Mouse (Mus musculus) forebrain, embryonic 15.5 days (tissue): ENCODE data around the gene Chpf. TPM values are rescaled to one million over a fixed set of nuclear protein-coding genes. Genes with fewer than 3 reads are reported as not detected.

ENCODE experiments used
- ATAC-seq: fragments of 200-750 bp; cut with Nextera tagmentation; replicated peaks from 2 replicates; pipeline ENCODE4 v1.8.0; 2017; ENCODE audit warnings: mild to moderate bottlenecking, moderate TSS enrichment, moderate library complexity
- H3K27ac ChIP-seq: fragments of 300-500 bp; sonication (generic); replicated peaks from 2 replicates; pipeline ENCODE4 v1.5.1; 2015; ENCODE audit warnings: mild to moderate bottlenecking, inconsistent platforms
- H3K27me3 ChIP-seq: fragments of 300-500 bp; sonication (generic); 2 replicates; pipeline ENCODE4 v1.6.1; 2015; ENCODE audit warnings: inconsistent platforms
- H3K36me3 ChIP-seq: fragments of 300-500 bp; sonication (generic); 2 replicates; pipeline ENCODE4 v1.6.1; 2015; ENCODE audit warnings: mild to moderate bottlenecking, inconsistent platforms
- H3K4me1 ChIP-seq: fragments of 300-500 bp; sonication (generic); 2 replicates; pipeline ENCODE4 v1.6.1; 2015; ENCODE audit warnings: inconsistent platforms
- H3K4me2 ChIP-seq: fragments of 300-500 bp; sonication (generic); replicated peaks from 2 replicates; pipeline ENCODE4 v1.6.1; 2015; ENCODE audit warnings: mild to moderate bottlenecking, inconsistent platforms
- H3K4me3 ChIP-seq: fragments of 300-500 bp; sonication (generic); 2 replicates; pipeline ENCODE4 v1.5.1; 2015; ENCODE audit warnings: mild to moderate bottlenecking, inconsistent platforms
- H3K9ac ChIP-seq: fragments of 300-500 bp; sonication (generic); replicated peaks from 2 replicates; pipeline ENCODE4 v1.6.1; 2015; ENCODE audit warnings: mild to moderate bottlenecking, inconsistent platforms
- H3K9me3 ChIP-seq: fragments of 300-500 bp; sonication (generic); 2 replicates; pipeline ENCODE4 v1.6.1; 2016; ENCODE audit warnings: inconsistent platforms
- WGBS: fragments of 180-500 bp; shearing (Covaris S2); methylation state at CpG from one replicate; pipeline ENCODE4 v1.1.7; 2015; ENCODE audit warnings: mixed read lengths; 5-methylcytosine and 5-hydroxymethylcytosine counted together
- polyA plus RNA-seq: library from polyadenylated mRNA; unstranded; fragments of >200 nt; fragmentation: Nextera tagmentation; extraction: Ambion mirVana; gene quantifications from 2 replicates; pipeline ENCODE4 v1.2.1, GENCODE M21; 2015

The Chpf gene
- polyA plus RNA-seq, 1 experiment from 2014 or later = 29.2 TPM

- no peak overlapping the region for H3K9ac ChIP-seq
- H3K27me3 ChIP-seq = peaks cover 10% of the 10 kb centered on the region; the same call in 1 of the 2 replicates
- no peak overlapping the region for H3K4me3 ChIP-seq
- H3K9me3 ChIP-seq = no peaks in the 10 kb centered on the region
- no peaks in the 10 kb centered on the region; the same call in 1 of the 2 replicates for H3K36me3 ChIP-seq
- ATAC-seq = no peak
- H3K4me1 ChIP-seq = peaks cover 10% of the 10 kb centered on the region
- 35% methylated on average over 24 of the region's 24 CpGs for WGBS
- no peak overlapping the region for H3K27ac ChIP-seq
- H3K4me2 ChIP-seq = no peak overlapping the region
Measured at GRCm38 (mm10) chr1:75492579-75493170, 13.6 kb upstream of the Chpf start.

- no peak overlapping the region for H3K27ac ChIP-seq
- peaks cover 2% of the 10 kb centered on the region; the same call in 1 of the 2 replicates for H3K36me3 ChIP-seq
- no peak for ATAC-seq
- H3K4me2 ChIP-seq = no peak overlapping the region
- no peak overlapping the region for H3K4me3 ChIP-seq
- H3K27me3 ChIP-seq = peaks cover 23% of the 10 kb centered on the region
- H3K9ac ChIP-seq = no peak overlapping the region
- H3K9me3 ChIP-seq = no peaks in the 10 kb centered on the region
- 88% methylated on average over 34 of the region's 34 CpGs for WGBS
- peaks cover 22% of the 10 kb centered on the region for H3K4me1 ChIP-seq
Measured at GRCm38 (mm10) chr1:75490785-75491551, 11.9 kb upstream of the Chpf start.

GRCm38 (mm10) chr1:75487405-75488161, 8.5 kb upstream of the Chpf start:
- no peaks in the 10 kb centered on the region for H3K9me3 ChIP-seq
- peak overlapping the region; percentile 39 for H3K9ac ChIP-seq
- H3K4me2 ChIP-seq = peak overlapping the region; percentile 98
- peak overlapping the region; percentile 55 for H3K4me3 ChIP-seq
- no peak overlapping the region for H3K27ac ChIP-seq
- ATAC-seq = peak; percentile 63
- peaks cover 45% of the 10 kb centered on the region for H3K27me3 ChIP-seq
- H3K36me3 ChIP-seq = peaks cover 24% of the 10 kb centered on the region
- under 1% methylated on average over 62 of the region's 62 CpGs for WGBS
- H3K4me1 ChIP-seq = peaks cover 22% of the 10 kb centered on the region

- H3K4me1 ChIP-seq = peaks cover 28% of the 10 kb centered on the region
- no peaks in the 10 kb centered on the region for H3K9me3 ChIP-seq
- H3K27me3 ChIP-seq = peaks cover 45% of the 10 kb centered on the region
- H3K4me2 ChIP-seq = peak overlapping the region; percentile 98
- H3K4me3 ChIP-seq = peak overlapping the region; percentile 55
- WGBS = 2% methylated on average over 13 of the region's 13 CpGs
- ATAC-seq = peak; percentile 24
- H3K27ac ChIP-seq = no peak overlapping the region
- peak overlapping the region; percentile 39; the same call in 1 of the 2 replicates for H3K9ac ChIP-seq
- H3K36me3 ChIP-seq = peaks cover 27% of the 10 kb centered on the region
Measured at GRCm38 (mm10) chr1:75487040-75487404, 7.9 kb upstream of the Chpf start.

- Histone ChIP-seq H3K36me3 (peaks cover 27% of the 10 kb centered on the region), H3K4me2 (peak overlapping the region; percentile 98), H3K27ac (no peak overlapping the region), H3K9ac (no peak overlapping the region), H3K4me1 (peaks cover 31% of the 10 kb centered on the region), H3K4me3 (no peak overlapping the region; the same call in 1 of the 2 replicates), H3K9me3 (no peaks in the 10 kb centered on the region), H3K27me3 (peaks cover 45% of the 10 kb centered on the region)
- WGBS = 8% methylated on average over 24 of the region's 24 CpGs
- ATAC-seq = no peak
Measured at GRCm38 (mm10) chr1:75486561-75486960, 7.5 kb upstream of the Chpf start.

- H3K27ac ChIP-seq = no peak overlapping the region
- ATAC-seq = no peak
- WGBS = 88% methylated on average over 7 of the region's 7 CpGs
- H3K4me1 ChIP-seq = peaks cover 50% of the 10 kb centered on the region
- H3K9ac ChIP-seq = 0 out of 2 replicates have a peak overlapping the region, but pooled peaks have one; percentile 69
- peak overlapping the region; percentile 74 for H3K4me2 ChIP-seq
- H3K4me3 ChIP-seq = peak overlapping the region; percentile 75
- peaks cover 32% of the 10 kb centered on the region for H3K36me3 ChIP-seq
- H3K27me3 ChIP-seq = peaks cover 20% of the 10 kb centered on the region
- no peaks in the 10 kb centered on the region for H3K9me3 ChIP-seq
Measured at GRCm38 (mm10) chr1:75480735-75481134, 1.6 kb upstream of the Chpf start.

GRCm38 (mm10) chr1:75480036-75480435, 929 bp upstream of the Chpf start:
- Histone ChIP-seq H3K9me3 (no peaks in the 10 kb centered on the region), H3K4me3 (peak overlapping the region; percentile 75), H3K4me2 (peak overlapping the region; percentile 74), H3K27me3 (peaks cover 13% of the 10 kb centered on the region; the same call in 1 of the 2 replicates), H3K36me3 (peaks cover 33% of the 10 kb centered on the region), H3K27ac (no peak overlapping the region), H3K4me1 (peaks cover 50% of the 10 kb centered on the region), H3K9ac (peak overlapping the region; percentile 69)
- no peak; the same call in 1 of the 2 replicates for ATAC-seq
- 15% methylated on average over 13 of the region's 13 CpGs for WGBS

GRCm38 (mm10) chr1:75479635-75479989, 505 bp upstream of the Chpf start:
- peaks cover 50% of the 10 kb centered on the region for H3K4me1 ChIP-seq
- H3K4me3 ChIP-seq = peak overlapping the region; percentile 75
- peak overlapping the region; percentile 69 for H3K9ac ChIP-seq
- peaks cover 9% of the 10 kb centered on the region; the same call in 1 of the 2 replicates for H3K27me3 ChIP-seq
- under 1% methylated on average over 24 of the region's 24 CpGs for whole genome bisulfite sequencing
- peak overlapping the region; percentile 74 for H3K4me2 ChIP-seq
- H3K9me3 ChIP-seq = no peaks in the 10 kb centered on the region
- peak overlapping the region; percentile 83 for H3K27ac ChIP-seq
- peaks cover 33% of the 10 kb centered on the region for H3K36me3 ChIP-seq
- no peak; the same call in 1 of the 2 replicates for ATAC-seq

GRCm38 (mm10) chr1:75478497-75478896, 610 bp downstream of the Chpf start:
- peak overlapping the region; percentile 74 for H3K4me2 ChIP-seq
- H3K9ac ChIP-seq = peak overlapping the region; percentile 69
- WGBS = 0% methylated on average over 16 of the region's 25 CpGs
- peaks cover 50% of the 10 kb centered on the region for H3K4me1 ChIP-seq
- peak overlapping the region; percentile 83 for H3K27ac ChIP-seq
- peaks cover 5% of the 10 kb centered on the region; the same call in 1 of the 2 replicates for H3K27me3 ChIP-seq
- peak overlapping the region; percentile 75 for H3K4me3 ChIP-seq
- H3K36me3 ChIP-seq = peaks cover 38% of the 10 kb centered on the region
- no peaks in the 10 kb centered on the region for H3K9me3 ChIP-seq
- no peak; the same call in 1 of the 2 replicates for ATAC-seq

- Histone ChIP-seq H3K27me3 (peaks cover 4% of the 10 kb centered on the region; the same call in 1 of the 2 replicates), H3K36me3 (peaks cover 39% of the 10 kb centered on the region), H3K4me1 (peaks cover 50% of the 10 kb centered on the region), H3K27ac (peak overlapping the region; percentile 83; the same call in 1 of the 2 replicates), H3K9ac (no peak overlapping the region), H3K4me3 (peak overlapping the region; percentile 75), H3K9me3 (no peaks in the 10 kb centered on the region), H3K4me2 (peak overlapping the region; percentile 74)
- ATAC-seq = no peak
- 43% methylated on average over 3 of the region's 3 CpGs for WGBS
Measured at GRCm38 (mm10) chr1:75477966-75478290, 1.2 kb downstream of the Chpf start.

- 7% methylated on average over 35 of the region's 35 CpGs for WGBS
Measured at GRCm38 (mm10) chr1:75477264-75477965, 1.7 kb downstream of the Chpf start.

More at GRCm38 (mm10) chr1:75477264-75477965, 1.7 kb downstream of the Chpf start:
- Histone ChIP-seq H3K9ac (peak overlapping the region; percentile 10; the same call in 1 of the 2 replicates), H3K36me3 (peaks cover 37% of the 10 kb centered on the region), H3K9me3 (no peaks in the 10 kb centered on the region), H3K27ac (0 out of 2 replicates have a peak overlapping the region, but pooled peaks have one; percentile 83), H3K27me3 (no peaks in the 10 kb centered on the region; the same call in 1 of the 2 replicates), H3K4me2 (peak overlapping the region; percentile 74), H3K4me1 (peaks cover 45% of the 10 kb centered on the region), H3K4me3 (peak overlapping the region; percentile 75)
- no peak for ATAC-seq
